In genomic region chr11:35760627-35761003, GRCm38 (mm10) we compare ENCODE assay signal across 20 mouse cellular contexts. TPM values are rescaled to one million over a fixed set of nuclear protein-coding genes. Genes with fewer than 3 reads are reported as not detected.
DNase-seq lines count a peak whose midpoint lies in the region; ATAC-seq and TF ChIP-seq lines count a peak whose summit lies in the region.
"Had no signal": no experiment of that assay in that cellular context is flagged by ENCODE, and none has a peak within 500 bp of the region (broad histone marks: within the 10 kb centered on the region; RNA-seq: fewer than 3 reads in every experiment).

No protein-coding gene starts in this region.

- no peak for TF ChIP-seq POLR2A in testis, adult 2 months (IDR thresholded peaks at IDR 0.05; ENCODE audit: control insufficient read depth, low read depth, low read length)

- H3K4me3 ChIP-seq in testis, adult 2 months (ENCODE audit: control insufficient read depth, low read depth, low read length) = no peak overlapping the region
- H3K4me3 ChIP-seq in intestine, postnatal 0 days (ENCODE audit: low read depth, low read length) = no peak overlapping the region
- H3K4me3 ChIP-seq in stomach, embryonic 16.5 days (replicated peaks; ENCODE audit: low read length) = no peak overlapping the region
- H3K4me3 ChIP-seq: forebrain, embryonic 13.5 days; gastrocnemius, adult 2 months; heart, embryonic 10.5 days; hindbrain, embryonic 13.5 days had no signal

- 65% methylated on average over 4 of the region's 4 CpGs for WGBS in intestine, postnatal 0 days
- WGBS in stomach, embryonic 16.5 days = 87% methylated on average over 4 of the region's 4 CpGs

- DNase-seq in testis, postnatal 14 days (ENCODE audit: low spot score) = no peak
- no peak for DNase-seq in kidney, postnatal 36 days
- DNase-seq in kidney, postnatal 10 days = no peak
- DNase-seq: adrenal gland, adult 2 months; adrenal gland, postnatal 36 days; cerebellum, adult 2 months; cerebellum, postnatal 10 days; embryo, embryonic 11 days; forebrain, postnatal 0 days; gastrocnemius, adult 2 months; gastrocnemius, postnatal 25 days; heart, postnatal 10 days; heart, postnatal 4 days had no signal

- H3K4me1 ChIP-seq in testis, adult 2 months (ENCODE audit: control insufficient read depth, insufficient read depth, low read length) = no peaks in the 10 kb centered on the region
- peaks cover 6% of the 10 kb centered on the region; the same call in 1 of the 2 replicates for H3K4me1 ChIP-seq in intestine, postnatal 0 days (replicated peaks; ENCODE audit: control insufficient read depth, insufficient read depth, low read length)
- no peaks in the 10 kb centered on the region for H3K4me1 ChIP-seq in stomach, embryonic 16.5 days (ENCODE audit: control insufficient read depth, insufficient read depth, low read length)
- H3K4me1 ChIP-seq: forebrain, embryonic 13.5 days; heart, embryonic 10.5 days; hindbrain, embryonic 13.5 days had no signal

- peak overlapping the region; percentile 39 for H3K27ac ChIP-seq in testis, adult 2 months (ENCODE audit: control insufficient read depth, insufficient read depth, low read depth, low read length)
- H3K27ac ChIP-seq in intestine, postnatal 0 days (ENCODE audit: low read depth, low read length) = peak overlapping the region; percentile 86
- H3K27ac ChIP-seq in stomach, embryonic 16.5 days (ENCODE audit: low read length) = no peak overlapping the region
- H3K27ac ChIP-seq: forebrain, embryonic 13.5 days; gastrocnemius, adult 2 months; heart, embryonic 10.5 days; hindbrain, embryonic 13.5 days; hindbrain, postnatal 0 days had no signal

- no peak overlapping the region for H3K4me2 ChIP-seq in intestine, postnatal 0 days (replicated peaks; ENCODE audit: low read depth)
- no peak overlapping the region for H3K4me2 ChIP-seq in stomach, embryonic 16.5 days (ENCODE audit: low read depth, low read length)
- H3K4me2 ChIP-seq: forebrain, embryonic 13.5 days; hindbrain, embryonic 13.5 days had no signal

- H3K9ac ChIP-seq in intestine, postnatal 0 days (ENCODE audit: low read depth, low read length) = 0 out of 2 replicates have a peak overlapping the region, but pooled peaks have one; percentile 0
- no peak overlapping the region for H3K9ac ChIP-seq in stomach, embryonic 16.5 days (ENCODE audit: low read length)
- H3K9ac ChIP-seq: forebrain, embryonic 13.5 days; forebrain, postnatal 0 days; hindbrain, embryonic 13.5 days had no signal

- no peaks in the 10 kb centered on the region for H3K27me3 ChIP-seq in testis, adult 2 months (ENCODE audit: control insufficient read depth, insufficient read depth, low read length)
- H3K27me3 ChIP-seq in intestine, postnatal 0 days (replicated peaks; ENCODE audit: control insufficient read depth, insufficient read depth, low read length) = no peaks in the 10 kb centered on the region
- H3K27me3 ChIP-seq in stomach, embryonic 16.5 days (ENCODE audit: control insufficient read depth, insufficient read depth, low read length) = no peaks in the 10 kb centered on the region
- H3K27me3 ChIP-seq: forebrain, embryonic 13.5 days; hindbrain, embryonic 13.5 days had no signal

- ATAC-seq in intestine, postnatal 0 days = peak; percentile 93
- peak; percentile 53; the same call in 1 of the 2 replicates for ATAC-seq in stomach, embryonic 16.5 days (ENCODE audit: insufficient read depth, low FRiP score)
- ATAC-seq: forebrain, embryonic 13.5 days; forebrain, postnatal 0 days; hindbrain, postnatal 0 days had no signal

- no peaks in the 10 kb centered on the region for H3K36me3 ChIP-seq in testis, adult 2 months (ENCODE audit: control insufficient read depth, insufficient read depth, low read length)
- no peaks in the 10 kb centered on the region for H3K36me3 ChIP-seq in intestine, postnatal 0 days (ENCODE audit: control insufficient read depth, insufficient read depth)
- H3K36me3 ChIP-seq in stomach, embryonic 16.5 days (ENCODE audit: control insufficient read depth, insufficient read depth, low read length) = no peaks in the 10 kb centered on the region
- H3K36me3 ChIP-seq: heart, embryonic 10.5 days; hindbrain, embryonic 13.5 days had no signal

- H3K9me3 ChIP-seq in intestine, postnatal 0 days (ENCODE audit: control insufficient read depth) = no peaks in the 10 kb centered on the region
- H3K9me3 ChIP-seq in stomach, embryonic 16.5 days (replicated peaks; ENCODE audit: control insufficient read depth, low read length) = no peaks in the 10 kb centered on the region
- H3K9me3 ChIP-seq: forebrain, embryonic 13.5 days; heart, embryonic 10.5 days; hindbrain, embryonic 13.5 days had no signal

- no peak for TF ChIP-seq CTCF in testis, adult 2 months (IDR thresholded peaks at IDR 0.05; ENCODE audit: control insufficient read depth, insufficient read depth, insufficient replicate concordance, low read depth, low read length)
- TF ChIP-seq CTCF in intestine, postnatal 0 days (IDR thresholded peaks at IDR 0.05; ENCODE audit: low read depth) = no peak

RNA-seq across cellular contexts. Expression of gene Pank3, which starts 8.7 kb away (rescaled TPM):
- polyA plus RNA-seq in testis, adult 2 months (2012; rRNA removed) = 2.9 and 3.9 TPM in 2 replicates
- 39.6 and 42.5 TPM in 2 replicates for polyA plus RNA-seq in intestine, postnatal 0 days (2015; fragmentation: Nextera tagmentation; extraction: Ambion mirVana)
- polyA plus RNA-seq in stomach, embryonic 16.5 days (2015; fragmentation: Nextera tagmentation; extraction: Ambion mirVana) = 15.4 and 16.5 TPM in 2 replicates

RNA-seq across cellular contexts. Expression of gene Fbll1, which starts 38.1 kb away (rescaled TPM):
- 5.5 and 7.3 TPM in 2 replicates for polyA plus RNA-seq in testis, adult 2 months (2012; rRNA removed)
- polyA plus RNA-seq in intestine, postnatal 0 days (2015; fragmentation: Nextera tagmentation; extraction: Ambion mirVana) = 0.58 and 0.69 TPM in 2 replicates
- 0.15 TPM in 1 of 2 replicates, not detected in the other for polyA plus RNA-seq in stomach, embryonic 16.5 days (2015; fragmentation: Nextera tagmentation; extraction: Ambion mirVana)
- polyA plus RNA-seq: heart, embryonic 10.5 days had no signal
